Mouse (Mus musculus) retina, adult 2 months (tissue): ENCODE data around the gene Clta.
"Not testable (repeated sequence)": the region's sequence is repeated elsewhere in the genome, so short reads cannot be mapped to it uniquely, and the experiment has no call there.

Experiments used
- DNase-seq: peaks from one replicate; pipeline ENCODE4 v3.0.0-alpha.2; 2012; ENCODE audit warnings: low read depth, low spot score

The Clta gene

DNA sequence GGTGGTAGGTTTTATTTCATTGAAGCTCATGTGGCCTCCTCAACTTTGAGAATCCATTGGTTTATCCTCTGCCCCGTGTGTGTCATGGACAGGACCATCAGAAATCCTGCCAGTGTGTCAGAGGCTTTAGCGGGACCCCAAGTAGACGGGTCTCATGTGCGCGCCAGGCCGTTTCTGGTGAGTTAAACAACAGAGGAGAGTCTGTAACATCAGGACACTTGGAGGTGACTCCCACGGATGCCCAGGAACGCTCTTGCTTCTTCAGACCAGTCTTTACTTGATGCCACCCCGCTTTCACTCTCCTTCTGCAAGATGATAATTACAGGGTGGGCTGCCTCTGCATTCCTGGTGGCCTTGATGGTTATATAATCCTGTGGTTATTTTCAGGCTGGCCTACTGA lies 19.4 kb downstream of the Clta start:
- DNase-seq, result no peak

GRCm38 (mm10) chr4:44024241-44024640 lies 20.0 kb downstream of the Clta start:
- DNase-seq, result no peak

DNA sequence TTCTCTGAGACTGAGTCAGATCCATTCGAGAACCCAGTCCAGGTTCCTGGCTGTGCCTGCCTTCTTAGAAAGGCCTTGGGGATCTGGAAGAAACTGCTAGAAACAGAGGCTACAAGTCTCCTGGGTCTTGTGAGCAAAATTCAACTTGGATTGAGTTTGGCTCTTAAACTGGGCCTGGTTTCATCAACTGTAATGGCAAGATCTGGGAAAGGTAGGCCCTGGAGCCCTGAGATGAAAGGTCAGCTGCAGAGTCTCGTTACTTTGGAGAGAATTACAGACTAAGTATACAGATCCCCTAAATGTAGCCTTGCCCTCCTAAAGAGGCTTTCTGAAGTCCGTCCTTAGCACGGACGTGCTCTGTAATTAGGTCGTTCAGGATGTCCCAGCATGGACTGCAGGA lies 21.3 kb downstream of the Clta start:
- no peak for DNase-seq

- DNase-seq, result peak; percentile 79
These were observed 24.3 kb downstream of the Clta start for GRCm38 (mm10) chr4:44028303-44029135.

DNA sequence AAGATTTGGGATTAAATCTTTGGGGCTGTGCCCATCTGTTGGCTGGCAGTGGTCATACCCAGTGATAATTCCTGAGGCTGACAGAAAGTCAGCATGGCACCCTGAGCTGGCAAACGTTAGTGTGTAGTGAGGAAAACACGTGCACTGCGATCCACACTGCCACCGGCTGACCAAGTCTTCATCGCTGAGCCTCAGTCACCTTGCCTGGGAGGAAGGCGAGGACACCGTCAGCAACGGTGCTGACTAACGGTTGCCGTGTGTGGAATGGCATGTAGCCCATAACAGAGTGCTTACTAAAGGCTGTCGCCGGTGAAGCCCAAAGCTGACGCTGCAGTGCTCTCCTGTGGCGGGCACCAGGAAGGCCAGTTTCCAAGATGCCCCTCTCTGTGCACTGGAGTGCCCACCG lies 25.4 kb downstream of the Clta start:
- no peak for DNase-seq

GRCm38 (mm10) chr4:44031521-44031920 lies 27.3 kb downstream of the Clta start:
- no peak for DNase-seq

DNA sequence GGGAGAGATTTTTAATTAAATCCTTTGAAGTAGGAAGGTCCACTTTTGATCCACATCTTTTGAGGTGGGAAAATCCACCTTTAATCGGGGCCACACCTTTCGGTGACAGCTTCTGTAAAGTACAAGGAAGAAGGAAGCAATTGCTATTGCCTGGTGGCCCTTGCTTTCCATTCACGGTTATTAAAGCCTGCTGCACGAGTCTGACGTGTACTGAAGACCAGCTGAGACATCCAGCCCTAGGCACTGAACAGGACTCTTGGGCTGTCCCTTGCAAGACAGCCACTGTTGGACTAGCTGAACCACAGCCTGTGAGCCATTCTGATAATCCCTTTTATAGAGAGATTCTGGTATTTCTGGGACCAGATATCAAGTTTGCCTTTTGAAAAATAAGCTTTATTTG lies 32.2 kb downstream of the Clta start:
- no peak for DNase-seq

GRCm38 (mm10) chr4:44040802-44041201 lies 36.5 kb downstream of the Clta start:
- no peak for DNase-seq

DNA sequence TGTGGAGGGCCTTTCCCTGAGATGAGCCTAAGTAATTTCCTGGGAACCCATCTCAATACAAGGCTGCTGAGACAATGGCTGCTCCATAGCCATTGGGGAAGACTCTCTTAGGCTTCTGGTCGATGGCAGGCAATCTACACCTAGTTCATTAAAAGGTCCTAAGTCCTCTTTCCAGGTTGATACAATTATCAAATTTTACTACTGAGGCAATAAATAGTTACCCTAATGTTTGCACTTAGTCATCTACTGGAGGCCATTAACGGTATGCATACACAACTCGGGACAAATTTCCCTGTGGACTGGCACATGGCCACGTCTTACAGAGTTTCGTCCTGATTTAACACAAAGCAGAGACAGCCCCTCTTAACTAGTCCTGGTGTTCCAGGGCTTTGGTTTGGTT lies 38.2 kb downstream of the Clta start:
- no peak for DNase-seq

- DNase-seq, result not testable (repeated sequence)
These were observed 38.9 kb downstream of the Clta start for GRCm38 (mm10) chr4:44043182-44043581.

GRCm38 (mm10) chr4:44044685-44045356 lies 40.6 kb downstream of the Clta start:
- DNase-seq, result no peak

GRCm38 (mm10) chr4:44046066-44046465 lies 41.8 kb downstream of the Clta start:
- DNase-seq, result no peak

DNA sequence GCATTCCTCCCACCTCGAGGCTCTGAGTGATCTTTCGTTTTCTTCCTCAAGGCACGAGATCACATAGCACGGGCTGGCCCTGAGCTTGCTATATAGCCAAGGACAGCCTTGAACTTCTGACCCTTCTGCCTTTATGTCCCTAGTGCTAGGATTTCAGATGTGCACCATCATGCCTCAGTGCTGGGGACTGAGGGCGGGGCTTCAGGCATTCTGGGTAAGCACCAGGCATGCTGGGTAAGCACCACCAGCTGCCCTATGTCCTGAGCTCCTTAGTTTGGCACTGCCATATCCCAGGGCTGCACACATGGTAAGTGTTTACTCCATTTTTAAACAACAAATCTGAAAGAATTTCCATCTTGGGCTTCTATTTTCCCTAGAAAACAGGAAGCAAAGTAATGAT lies 45.6 kb downstream of the Clta start:
- no peak for DNase-seq

DNA sequence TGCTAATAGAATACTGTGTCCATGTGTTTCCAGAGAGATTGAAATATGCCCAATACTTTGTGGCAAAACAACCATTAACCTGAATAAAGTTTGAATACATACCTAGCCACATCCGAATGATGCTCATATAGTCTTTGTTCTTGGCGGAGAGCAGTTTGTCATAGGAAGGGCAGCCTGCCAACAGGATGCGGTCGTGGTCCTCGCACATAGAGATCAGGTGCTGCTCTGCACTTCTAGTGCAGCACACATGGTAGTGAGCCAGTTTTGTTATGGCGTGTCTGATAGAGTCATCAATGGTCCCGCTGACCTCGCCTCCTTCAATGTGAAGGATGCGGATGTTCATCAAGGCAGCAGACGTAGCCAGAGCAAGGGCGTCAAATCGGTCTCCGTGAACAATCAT lies 55.4 kb downstream of the Clta start:
- no peak for DNase-seq

GRCm38 (mm10) chr4:44062062-44062461 lies 57.8 kb downstream of the Clta start:
- no peak for DNase-seq

DNA sequence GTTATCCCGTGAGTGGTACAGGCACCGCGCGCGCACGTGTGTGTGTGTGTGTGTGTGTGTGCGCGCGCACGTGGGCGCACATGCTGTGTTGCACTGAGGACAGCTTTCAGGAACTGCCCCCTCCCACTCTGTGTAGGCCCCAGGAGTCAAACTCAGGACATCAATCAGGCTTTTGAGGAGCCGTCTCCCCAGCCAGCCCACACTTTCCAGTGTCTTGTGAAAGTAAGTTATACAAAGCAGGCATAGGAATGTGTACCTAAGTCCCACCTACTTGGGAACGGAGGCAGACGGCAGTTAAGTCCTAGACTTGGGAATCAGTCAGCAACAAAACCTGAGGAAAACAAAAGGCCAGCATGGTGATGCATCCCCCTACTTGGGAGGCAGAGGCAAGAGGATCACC lies 58.6 kb downstream of the Clta start:
- no peak for DNase-seq

GRCm38 (mm10) chr4:44065355-44066025 lies 61.2 kb downstream of the Clta start:
- DNase-seq, result peak; percentile 42

GRCm38 (mm10) chr4:44066891-44067290 lies 62.6 kb downstream of the Clta start:
- no peak for DNase-seq

- no peak for DNase-seq
These were observed 64.5 kb downstream of the Clta start for GRCm38 (mm10) chr4:44068736-44069135.

DNA sequence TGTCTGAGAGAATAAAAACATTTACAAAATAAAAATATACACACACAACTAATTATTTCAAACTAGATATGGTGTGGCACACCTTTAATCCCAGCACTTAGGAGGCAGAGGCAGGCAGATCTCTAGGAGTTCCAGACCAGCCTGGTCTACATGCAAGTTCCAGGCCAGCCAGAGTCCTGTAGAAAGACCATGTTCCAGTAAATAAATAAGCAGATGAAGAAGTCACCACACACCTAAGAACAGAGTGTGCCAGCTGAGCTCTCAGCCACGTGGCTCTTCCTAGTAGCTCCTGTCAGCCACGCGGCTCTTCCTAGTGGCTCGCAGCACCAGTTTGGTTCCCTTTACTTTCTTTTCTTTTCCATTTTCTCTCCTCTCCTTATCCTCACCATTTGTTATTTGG lies 65.2 kb downstream of the Clta start:
- DNase-seq, result no peak

- no peak for DNase-seq
These were observed 66.4 kb downstream of the Clta start for GRCm38 (mm10) chr4:44070641-44071040.

GRCm38 (mm10) chr4:44071741-44072145 lies 67.5 kb downstream of the Clta start:
- no peak for DNase-seq
